Mouse (Mus musculus): ENCODE data around the gene Tmem51. TPM values are rescaled to one million over a fixed set of nuclear protein-coding genes. Genes with fewer than 3 reads are reported as not detected.
A peak's percentile ranks its signal among the peaks of the same experiment; 100 is the strongest.

Gene Tmem51
- total and polyA plus RNA-seq, 2 experiments from 2014 or later: 34.4 to 46.8 TPM

DNA sequence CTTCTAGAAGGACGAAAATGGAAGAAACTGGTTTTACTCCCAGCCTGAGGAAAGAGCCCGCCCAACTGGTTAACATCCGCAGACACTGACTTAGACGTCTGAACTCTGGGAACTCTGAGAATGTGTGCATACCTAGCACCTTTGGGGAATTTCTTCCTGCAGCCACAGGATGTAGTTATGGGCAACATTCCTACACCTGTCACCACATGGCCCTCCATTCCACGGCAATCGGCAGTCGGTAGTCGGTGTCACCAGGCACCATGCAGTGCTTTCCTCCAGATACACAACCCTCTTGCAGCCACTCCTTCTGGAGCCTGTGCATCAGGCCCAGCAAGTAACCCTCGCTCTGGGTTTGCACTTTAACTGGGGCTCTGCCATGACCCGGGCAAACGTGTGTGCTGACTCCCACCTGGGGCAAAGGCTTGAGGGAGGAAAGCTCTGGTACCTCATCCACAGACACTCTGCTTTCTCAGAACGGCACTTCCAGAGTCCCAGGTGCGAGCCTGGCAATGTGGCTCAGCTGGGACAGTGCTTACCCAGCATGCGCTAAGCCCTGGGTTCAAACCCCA, 38.4 kb downstream of the Tmem51 start:
- Histone ChIP-seq H3K9ac (replicated peaks; ENCODE audit: low read depth, low read length) (no peak overlapping the region), H3K9me3 (replicated peaks; ENCODE audit: control insufficient read depth, low read length) (no peaks in the 10 kb centered on the region), H3K4me2 (ENCODE audit: low read depth, low read length) (no peak overlapping the region), H3K36me3 (replicated peaks; ENCODE audit: control insufficient read depth, insufficient read depth, low read length) (no peaks in the 10 kb centered on the region), H3K27ac (ENCODE audit: low read depth) (no peak overlapping the region), H3K4me3 (ENCODE audit: low read depth, low read length) (no peak overlapping the region), H3K4me1 (ENCODE audit: control insufficient read depth, insufficient read depth) (peaks cover 29% of the 10 kb centered on the region), H3K27me3 (ENCODE audit: control insufficient read depth, insufficient read depth, low read length) (no peaks in the 10 kb centered on the region)
- WGBS: 73% methylated on average over 14 of the region's 14 CpGs
- DNase-seq (ENCODE audit: low spot score): no peak
- TF ChIP-seq CTCF (IDR thresholded peaks at IDR 0.05; ENCODE audit: low read depth) (no peak), EP300 (IDR thresholded peaks at IDR 0.05; ENCODE audit: low read depth) (no peak)
- no peak for ATAC-seq (ENCODE audit: insufficient read depth, low read depth)

DNA sequence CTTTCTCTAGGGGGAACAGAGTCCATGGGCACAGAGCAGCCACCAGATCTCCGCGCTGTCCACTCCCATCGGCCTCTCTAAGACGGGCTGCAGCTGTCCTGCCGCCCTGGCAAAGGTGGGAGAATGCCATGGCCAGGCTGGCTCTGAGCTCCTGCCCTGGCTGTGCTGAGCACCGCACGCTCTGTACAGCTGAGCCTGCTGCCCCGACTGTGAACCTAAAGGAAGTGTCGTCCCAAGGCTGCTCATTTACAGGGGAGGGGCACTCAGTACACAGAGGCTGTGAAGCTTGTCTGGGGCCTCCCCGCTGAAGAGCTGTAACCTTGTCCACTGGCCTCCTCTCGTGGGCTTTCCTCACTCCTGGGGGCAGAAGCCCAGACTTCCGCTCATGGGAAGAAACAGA, 39.7 kb downstream of the Tmem51 start:
- no peak for ATAC-seq (ENCODE audit: insufficient read depth, low read depth)
- DNase-seq (ENCODE audit: low spot score): no peak

DNA sequence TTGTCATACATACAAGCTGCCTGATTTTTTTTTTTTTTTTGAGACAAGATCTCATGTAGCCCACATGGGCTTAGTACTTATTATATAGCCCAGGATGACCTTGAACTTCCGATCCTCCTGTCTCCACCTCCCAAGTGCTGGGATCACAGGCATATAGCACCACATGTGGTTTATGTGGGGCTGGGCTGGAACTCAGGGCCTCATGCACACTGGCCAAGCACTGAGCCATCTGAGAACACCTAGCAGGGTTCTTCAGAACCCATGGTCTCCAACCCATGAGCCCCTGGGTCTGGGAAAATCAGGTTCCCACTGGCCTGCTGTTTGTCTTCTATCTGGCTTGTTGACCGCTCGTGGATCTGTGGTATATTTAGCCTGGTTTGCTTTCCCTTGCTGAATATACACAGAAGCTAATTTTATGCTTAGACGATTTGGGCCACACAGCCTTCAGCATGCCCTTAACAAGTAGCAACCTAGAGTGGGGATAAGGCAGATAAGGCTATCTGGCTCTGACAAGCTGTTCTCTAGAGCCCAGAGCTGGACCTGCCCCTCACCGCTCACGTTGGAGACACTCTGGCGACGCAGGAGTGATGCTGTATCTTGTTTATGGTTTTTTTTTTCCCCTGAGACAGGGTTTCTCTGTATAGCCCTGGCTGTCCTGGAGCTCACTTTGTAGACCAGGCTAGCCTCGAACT, 44.3 kb downstream of the Tmem51 start:
- peak; percentile 69 for ATAC-seq (ENCODE audit: insufficient read depth, low read depth)

More for the DNA sequence above, 39.7 kb downstream of the Tmem51 start:
- Histone ChIP-seq H3K4me1 (ENCODE audit: control insufficient read depth, insufficient read depth) (peaks cover 29% of the 10 kb centered on the region), H3K27me3 (ENCODE audit: control insufficient read depth, insufficient read depth, low read length) (no peaks in the 10 kb centered on the region), H3K9ac (replicated peaks; ENCODE audit: low read depth, low read length) (no peak overlapping the region), H3K36me3 (replicated peaks; ENCODE audit: control insufficient read depth, insufficient read depth, low read length) (no peaks in the 10 kb centered on the region), H3K4me2 (ENCODE audit: low read depth, low read length) (no peak overlapping the region), H3K27ac (ENCODE audit: low read depth) (no peak overlapping the region), H3K4me3 (ENCODE audit: low read depth, low read length) (no peak overlapping the region), H3K9me3 (replicated peaks; ENCODE audit: control insufficient read depth, low read length) (no peaks in the 10 kb centered on the region)
- TF ChIP-seq CTCF (IDR thresholded peaks at IDR 0.05; ENCODE audit: low read depth) (no peak), EP300 (IDR thresholded peaks at IDR 0.05; ENCODE audit: low read depth) (no peak)
- 37% methylated on average over 12 of the region's 12 CpGs for WGBS

DNA sequence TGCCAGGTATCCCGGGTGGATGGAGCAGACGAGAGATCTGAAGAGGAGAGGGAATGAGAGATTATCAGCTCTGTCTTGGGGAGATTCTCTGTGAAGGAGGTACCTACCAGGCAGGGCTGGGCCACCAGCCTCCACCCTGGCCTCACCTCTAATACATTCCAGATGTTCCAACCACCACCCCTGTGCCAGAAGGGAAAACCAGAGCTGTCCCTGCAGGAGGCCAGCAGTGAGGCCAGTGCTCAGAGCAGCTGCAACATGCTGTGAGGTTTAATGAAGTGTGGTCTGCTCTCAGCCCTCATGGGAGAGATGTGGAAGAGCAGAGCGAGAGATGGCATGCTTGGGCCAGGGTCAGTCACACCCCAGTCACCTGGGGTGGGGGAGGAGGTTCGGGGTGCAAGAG, 46.2 kb downstream of the Tmem51 start:
- 61% methylated on average over 4 of the region's 4 CpGs for WGBS
- peaks cover 14% of the 10 kb centered on the region for H3K4me1 ChIP-seq (ENCODE audit: control insufficient read depth, insufficient read depth)
- H3K9ac ChIP-seq (replicated peaks; ENCODE audit: low read depth, low read length): no peak overlapping the region
- ATAC-seq (ENCODE audit: insufficient read depth, low read depth) (no peak), DNase-seq (ENCODE audit: low spot score) (no peak)
- H3K9me3 ChIP-seq (replicated peaks; ENCODE audit: control insufficient read depth, low read length): no peaks in the 10 kb centered on the region
- H3K27ac ChIP-seq (ENCODE audit: low read depth): no peak overlapping the region
- TF ChIP-seq EP300 (IDR thresholded peaks at IDR 0.05; ENCODE audit: low read depth) (no peak), CTCF (IDR thresholded peaks at IDR 0.05; ENCODE audit: low read depth) (no peak)
- H3K27me3 ChIP-seq (ENCODE audit: control insufficient read depth, insufficient read depth, low read length): no peaks in the 10 kb centered on the region
- no peak overlapping the region for H3K4me3 ChIP-seq (ENCODE audit: low read depth, low read length)
- no peak overlapping the region for H3K4me2 ChIP-seq (ENCODE audit: low read depth, low read length)
- peaks cover 16% of the 10 kb centered on the region; the same call in 1 of the 2 replicates for H3K36me3 ChIP-seq (replicated peaks; ENCODE audit: control insufficient read depth, insufficient read depth, low read length)

More for the DNA sequence above, 44.3 kb downstream of the Tmem51 start:
- H3K4me1 ChIP-seq (ENCODE audit: control insufficient read depth, insufficient read depth): peaks cover 24% of the 10 kb centered on the region
- H3K27ac ChIP-seq (ENCODE audit: low read depth): peak overlapping the region; percentile 86
- no peak overlapping the region for H3K9ac ChIP-seq (replicated peaks; ENCODE audit: low read depth, low read length)
- WGBS: 31% methylated on average over 9 of the region's 9 CpGs
- DNase-seq (ENCODE audit: low spot score): peak; percentile 43
- peaks cover 16% of the 10 kb centered on the region; the same call in 1 of the 2 replicates for H3K36me3 ChIP-seq (replicated peaks; ENCODE audit: control insufficient read depth, insufficient read depth, low read length)
- no peak for TF ChIP-seq EP300 (IDR thresholded peaks at IDR 0.05; ENCODE audit: low read depth)
- no peak for TF ChIP-seq CTCF (IDR thresholded peaks at IDR 0.05; ENCODE audit: low read depth)
- H3K27me3 ChIP-seq (ENCODE audit: control insufficient read depth, insufficient read depth, low read length): no peaks in the 10 kb centered on the region
- no peak overlapping the region for H3K4me2 ChIP-seq (ENCODE audit: low read depth, low read length)
- H3K9me3 ChIP-seq (replicated peaks; ENCODE audit: control insufficient read depth, low read length): no peaks in the 10 kb centered on the region
- H3K4me3 ChIP-seq (ENCODE audit: low read depth, low read length): no peak overlapping the region

DNA sequence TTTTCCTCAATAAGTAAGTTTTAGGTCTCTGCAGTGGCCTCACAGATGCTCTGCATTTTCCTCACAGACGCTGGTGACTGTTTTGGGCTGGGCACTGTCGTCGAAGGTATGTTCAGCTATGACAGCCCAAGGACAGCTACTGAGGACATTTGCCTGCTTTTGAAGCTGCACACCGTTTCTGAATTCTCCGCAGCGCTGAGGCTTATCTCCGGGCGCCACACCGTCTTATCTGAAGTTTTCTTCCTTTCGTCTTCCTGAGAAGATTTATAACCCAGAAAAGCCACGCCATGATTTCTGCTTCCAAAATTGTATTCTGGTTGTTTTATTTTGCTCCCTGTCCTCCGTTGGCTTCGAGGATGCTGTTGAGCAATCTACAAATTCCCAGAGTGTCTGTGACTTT, 55.6 kb downstream of the Tmem51 start:
- H3K27me3 ChIP-seq (ENCODE audit: control insufficient read depth, insufficient read depth, low read length): no peaks in the 10 kb centered on the region
- no peak for TF ChIP-seq EP300 (IDR thresholded peaks at IDR 0.05; ENCODE audit: low read depth)
- TF ChIP-seq CTCF (IDR thresholded peaks at IDR 0.05; ENCODE audit: low read depth): no peak
- H3K4me3 ChIP-seq (ENCODE audit: low read depth, low read length): no peak overlapping the region
- ATAC-seq (ENCODE audit: insufficient read depth, low read depth) (no peak), DNase-seq (ENCODE audit: low spot score) (no peak)
- H3K4me2 ChIP-seq (ENCODE audit: low read depth, low read length): no peak overlapping the region; the same call in 1 of the 2 replicates
- H3K36me3 ChIP-seq (replicated peaks; ENCODE audit: control insufficient read depth, insufficient read depth, low read length): peaks cover 15% of the 10 kb centered on the region
- WGBS: 10% methylated on average over 13 of the region's 13 CpGs
- H3K9ac ChIP-seq (replicated peaks; ENCODE audit: low read depth, low read length): no peak overlapping the region
- no peak overlapping the region for H3K27ac ChIP-seq (ENCODE audit: low read depth)
- H3K9me3 ChIP-seq (replicated peaks; ENCODE audit: control insufficient read depth, low read length): no peaks in the 10 kb centered on the region
- peaks cover 7% of the 10 kb centered on the region for H3K4me1 ChIP-seq (ENCODE audit: control insufficient read depth, insufficient read depth)

All from heart, postnatal 0 days (tissue).